In the genomic region with DNA sequence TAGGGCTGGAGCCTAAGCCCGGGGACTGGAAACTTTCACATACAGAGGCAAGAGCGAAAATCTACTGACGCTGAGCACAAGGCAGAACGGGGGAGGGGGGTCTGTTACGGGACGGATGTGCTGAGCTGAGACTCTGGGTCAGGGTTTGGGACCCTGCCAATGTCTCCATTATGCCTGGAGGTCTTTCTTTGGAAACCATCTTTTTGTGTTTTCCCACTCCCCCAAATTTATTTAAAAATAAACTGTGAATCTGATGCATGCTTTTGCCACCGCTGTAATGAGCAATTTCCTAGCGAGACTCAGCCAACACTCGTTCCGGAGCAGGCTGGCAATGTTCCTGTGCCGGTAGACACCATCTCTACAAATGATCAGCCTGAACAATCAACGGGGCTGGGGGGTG, we compare ENCODE assay signal across 19 mouse cellular contexts. TPM values are rescaled to one million over a fixed set of nuclear protein-coding genes. Genes with fewer than 3 reads are reported as not detected.
DNase-seq lines count a peak whose midpoint lies in the region; ATAC-seq lines count a peak whose summit lies in the region.
"Had no signal": no experiment of that assay in that cellular context is flagged by ENCODE, and none has a peak within 500 bp of the region (broad histone marks: within the 10 kb centered on the region; RNA-seq: fewer than 3 reads in every experiment).

No protein-coding gene starts in this region.

- DNase-seq in layer of hippocampus, postnatal 36 days, result peak; percentile 36 to 41
- no peak for DNase-seq in layer of hippocampus, adult 9-10 months (ENCODE audit: low spot score)
- DNase-seq in embryonic facial prominence, embryonic 10.5 days (ENCODE audit: low spot score), result no peak
- peak; percentile 74 for DNase-seq in right cerebral cortex, postnatal 10 days (ENCODE audit: low spot score in 2 of 2)
- DNase-seq in gastrocnemius, adult 8-10 months (ENCODE audit: low spot score in 2 of 2), result no peak
- DNase-seq in urinary bladder, postnatal 25 days (ENCODE audit: low spot score), result no peak
- DNase-seq: cerebellum, adult 9-11 months; kidney, postnatal 25 days; lung, adult 18-20 months had no signal

- H3K27ac ChIP-seq in forebrain, embryonic 13.5 days, result peak overlapping the region; percentile 19; the same call in 1 of the 2 replicates
- H3K27ac ChIP-seq in forebrain, embryonic 12.5 days, result no peak overlapping the region
- H3K27ac ChIP-seq in embryonic facial prominence, embryonic 10.5 days (replicated peaks), result 0 out of 2 replicates have a peak overlapping the region, but pooled peaks have one; percentile 30
- H3K27ac ChIP-seq: embryonic facial prominence, embryonic 12.5 days; neural tube, embryonic 12.5 days had no signal

- H3K4me3 ChIP-seq in forebrain, embryonic 13.5 days, result no peak overlapping the region
- H3K4me3 ChIP-seq in forebrain, embryonic 12.5 days (replicated peaks), result no peak overlapping the region
- no peak overlapping the region for H3K4me3 ChIP-seq in embryonic facial prominence, embryonic 10.5 days
- H3K4me3 ChIP-seq: embryonic facial prominence, embryonic 12.5 days; hindbrain, embryonic 15.5 days; neural tube, embryonic 12.5 days had no signal

- no peak for ATAC-seq in forebrain, embryonic 13.5 days
- no peak for ATAC-seq in forebrain, embryonic 12.5 days (ENCODE audit: low FRiP score)

- no peaks in the 10 kb centered on the region for H3K9me3 ChIP-seq in forebrain, embryonic 13.5 days (replicated peaks)
- no peaks in the 10 kb centered on the region for H3K9me3 ChIP-seq in forebrain, embryonic 12.5 days
- H3K9me3 ChIP-seq in embryonic facial prominence, embryonic 10.5 days, result no peaks in the 10 kb centered on the region
- H3K9me3 ChIP-seq: embryonic facial prominence, embryonic 12.5 days; G1E; hindbrain, embryonic 15.5 days; neural tube, embryonic 12.5 days had no signal

- H3K4me1 ChIP-seq in forebrain, embryonic 13.5 days, result peaks cover 36% of the 10 kb centered on the region
- peaks cover 20% of the 10 kb centered on the region for H3K4me1 ChIP-seq in forebrain, embryonic 12.5 days
- H3K4me1 ChIP-seq in embryonic facial prominence, embryonic 10.5 days, result peaks cover 24% of the 10 kb centered on the region

- 45% methylated on average over 12 of the region's 12 CpGs for WGBS in forebrain, embryonic 13.5 days
- WGBS in forebrain, embryonic 12.5 days, result 64% methylated on average over 12 of the region's 12 CpGs
- WGBS in embryonic facial prominence, embryonic 10.5 days, result 80% methylated on average over 12 of the region's 12 CpGs

- H3K36me3 ChIP-seq in forebrain, embryonic 13.5 days (ENCODE audit: poor library complexity, severe bottlenecking), result no peaks in the 10 kb centered on the region
- no peaks in the 10 kb centered on the region for H3K36me3 ChIP-seq in forebrain, embryonic 12.5 days (replicated peaks)
- H3K36me3 ChIP-seq in embryonic facial prominence, embryonic 10.5 days (replicated peaks), result no peaks in the 10 kb centered on the region
- H3K36me3 ChIP-seq: embryonic facial prominence, embryonic 12.5 days; G1E; hindbrain, embryonic 15.5 days; neural tube, embryonic 12.5 days had no signal

- no peaks in the 10 kb centered on the region for H3K27me3 ChIP-seq in forebrain, embryonic 13.5 days
- H3K27me3 ChIP-seq in forebrain, embryonic 12.5 days, result no peaks in the 10 kb centered on the region
- H3K27me3 ChIP-seq in embryonic facial prominence, embryonic 10.5 days (replicated peaks; ENCODE audit: low read depth, poor library complexity, severe bottlenecking), result no peaks in the 10 kb centered on the region
- H3K27me3 ChIP-seq: embryonic facial prominence, embryonic 12.5 days; hindbrain, embryonic 15.5 days; neural tube, embryonic 12.5 days had no signal

- no peak overlapping the region; the same call in 1 of the 2 replicates for H3K9ac ChIP-seq in forebrain, embryonic 13.5 days
- H3K9ac ChIP-seq in forebrain, embryonic 12.5 days, result no peak overlapping the region
- H3K9ac ChIP-seq: embryonic facial prominence, embryonic 12.5 days; hindbrain, embryonic 15.5 days; neural tube, embryonic 12.5 days had no signal

- H3K4me2 ChIP-seq in forebrain, embryonic 13.5 days, result 0 out of 2 replicates have a peak overlapping the region, but pooled peaks have one; percentile 6
- no peak overlapping the region for H3K4me2 ChIP-seq in forebrain, embryonic 12.5 days
- H3K4me2 ChIP-seq: embryonic facial prominence, embryonic 12.5 days; heart, embryonic 11.5 days; hindbrain, embryonic 15.5 days; midbrain, embryonic 11.5 days; neural tube, embryonic 12.5 days had no signal

RNA-seq across cellular contexts. Expression of a gene that starts 57.0 kb away (rescaled TPM):
- polyA plus RNA-seq in forebrain, embryonic 13.5 days (2015; fragmentation: Nextera tagmentation; extraction: Ambion mirVana), result 0.06 and 0.09 TPM in 2 replicates
- polyA plus RNA-seq in forebrain, embryonic 12.5 days (2016; fragmentation: Nextera tagmentation; extraction: Ambion mirVana), result 0.09 TPM in 1 of 2 replicates, not detected in the other
- total RNA-seq in layer of hippocampus, postnatal 36 days (2021), result not detected
- 0.05 and 0.07 TPM in 2 replicates for polyA plus RNA-seq in embryonic facial prominence, embryonic 10.5 days (2016; fragmentation: Nextera tagmentation; extraction: Ambion mirVana)
- total RNA-seq in gastrocnemius, adult 8-10 months (2022), result not detected
- total RNA-seq: left cerebral cortex, postnatal 25 days had no signal
- polyA plus RNA-seq: G1E; hindbrain, embryonic 15.5 days; neural tube, embryonic 12.5 days; testis, adult 2 months had no signal

Comparison
In these comparisons a context has a peak if more than half of its experiments do, and no peak if none do; other contexts are left out.
1. DNase-seq: peak in layer of hippocampus, postnatal 36 days (2 of 2) and right cerebral cortex, postnatal 10 days (2 of 2); none in layer of hippocampus, adult 9-10 months (single experiment), embryonic facial prominence, embryonic 10.5 days (single experiment), gastrocnemius, adult 8-10 months (0 of 2) and urinary bladder, postnatal 25 days (single experiment).